Comparison of ENCODE assay signal across 18 mouse cellular contexts in genomic region chr5:95976299-95976698, GRCm38 (mm10). TPM values are rescaled to one million over a fixed set of nuclear protein-coding genes. Genes with fewer than 3 reads are reported as not detected.
"Had no signal": no experiment of that assay in that cellular context is flagged by ENCODE, and none has a peak within 500 bp of the region (broad histone marks: within the 10 kb centered on the region; RNA-seq: fewer than 3 reads in every experiment).

No protein-coding gene starts in this region.

- ATAC-seq: midbrain, embryonic 16.5 days had no signal

- H3K4me2 ChIP-seq: lung, embryonic 14.5 days; midbrain, embryonic 12.5 days; neural tube, embryonic 13.5 days; neural tube, embryonic 15.5 days had no signal

- H3K27ac ChIP-seq: midbrain, embryonic 10.5 days; midbrain, embryonic 12.5 days; neural tube, embryonic 13.5 days; neural tube, embryonic 15.5 days had no signal

- H3K4me3 ChIP-seq: midbrain, embryonic 10.5 days; midbrain, embryonic 12.5 days; myocyte; neural tube, embryonic 13.5 days; neural tube, embryonic 15.5 days had no signal

- DNase-seq: lung, embryonic 14.5 days; lung, postnatal 10 days; lung, postnatal 4 days; midbrain, embryonic 14.5 days; retina, postnatal 1 day; right cerebral cortex, adult 18-20 months; right cerebral cortex, postnatal 25 days; right cerebral cortex, postnatal 4 days; spleen, adult 18-20 months; thymus, adult 18-20 months; thymus, postnatal 14 days; thymus, postnatal 36 days had no signal

- H3K27me3 ChIP-seq: neural tube, embryonic 13.5 days; neural tube, embryonic 15.5 days had no signal

- H3K9ac ChIP-seq: lung, embryonic 14.5 days; midbrain, embryonic 12.5 days; neural tube, embryonic 13.5 days; neural tube, embryonic 15.5 days had no signal

- H3K36me3 ChIP-seq: midbrain, embryonic 10.5 days; midbrain, embryonic 12.5 days; neural tube, embryonic 13.5 days; neural tube, embryonic 15.5 days had no signal

- H3K9me3 ChIP-seq: midbrain, embryonic 10.5 days; midbrain, embryonic 12.5 days; neural tube, embryonic 13.5 days; neural tube, embryonic 15.5 days had no signal

- H3K4me1 ChIP-seq: midbrain, embryonic 10.5 days; midbrain, embryonic 12.5 days; neural tube, embryonic 13.5 days; neural tube, embryonic 15.5 days had no signal

RNA-seq across cellular contexts. Expression of gene Cxcl13, which starts 19.5 kb away (rescaled TPM):
- polyA plus RNA-seq: midbrain, embryonic 12.5 days; midbrain, embryonic 14.5 days had no signal
